Mouse (Mus musculus): Measurements from ENCODE around the gene Hrh2.

The Hrh2 gene

DNA sequence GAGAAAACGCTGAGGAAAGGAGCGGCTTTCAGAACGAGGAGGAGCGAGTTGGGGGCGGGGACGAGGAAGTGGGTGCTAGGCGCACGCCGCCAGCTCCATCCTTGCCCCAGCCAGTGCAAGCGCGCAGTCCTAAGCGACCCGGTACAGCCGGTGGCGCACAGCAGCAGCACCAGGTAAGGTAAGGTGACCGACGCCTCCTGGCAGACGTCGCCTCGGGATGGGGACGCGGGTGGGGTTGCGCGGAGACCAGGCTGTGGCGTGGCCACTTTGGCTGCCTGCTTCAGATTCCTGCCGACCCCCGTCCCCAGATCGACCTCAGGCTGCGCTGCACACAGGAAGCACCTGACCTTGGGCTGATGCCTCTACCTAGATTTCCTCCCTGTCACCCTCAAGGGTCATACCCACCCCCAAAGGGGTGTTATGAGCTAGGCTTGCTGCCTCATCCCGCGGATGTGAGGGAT, at the start of gene Hrh2:
TSS of gene Hrh2 (plus strand) at position 109 of the 461 bp plus-strand sequence.
- DNase-seq (ENCODE audit: low read depth, low spot score) = peak; percentile 68

GRCm38 (mm10) chr13:54143788-54144187, 48.1 kb upstream of the Hrh2 start:
- DNase-seq (ENCODE audit: low read depth, low spot score) = no peak

GRCm38 (mm10) chr13:54144624-54145023, 47.3 kb upstream of the Hrh2 start:
- no peak for DNase-seq (ENCODE audit: low read depth, low spot score)

DNA sequence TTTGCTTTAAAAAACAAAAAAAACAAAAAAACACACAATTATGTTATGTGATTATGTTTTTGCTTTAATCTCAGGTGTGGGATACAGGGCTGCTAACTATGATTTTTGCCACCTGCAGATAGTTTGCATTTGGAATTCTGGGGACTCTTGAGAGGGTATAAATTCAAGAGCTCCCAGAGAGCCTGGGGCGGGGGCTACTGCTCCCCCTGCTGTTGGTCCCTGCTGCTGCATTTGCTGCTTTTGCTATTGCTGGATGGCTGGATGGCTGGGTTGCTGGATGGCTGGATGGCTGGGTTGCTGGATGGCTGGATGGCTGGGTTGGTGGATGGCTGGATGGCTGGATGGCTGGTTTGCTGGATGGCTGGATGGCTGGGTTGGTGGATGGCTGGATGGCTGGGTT, 44.6 kb upstream of the Hrh2 start:
- no peak for DNase-seq (ENCODE audit: low read depth, low spot score)

DNA sequence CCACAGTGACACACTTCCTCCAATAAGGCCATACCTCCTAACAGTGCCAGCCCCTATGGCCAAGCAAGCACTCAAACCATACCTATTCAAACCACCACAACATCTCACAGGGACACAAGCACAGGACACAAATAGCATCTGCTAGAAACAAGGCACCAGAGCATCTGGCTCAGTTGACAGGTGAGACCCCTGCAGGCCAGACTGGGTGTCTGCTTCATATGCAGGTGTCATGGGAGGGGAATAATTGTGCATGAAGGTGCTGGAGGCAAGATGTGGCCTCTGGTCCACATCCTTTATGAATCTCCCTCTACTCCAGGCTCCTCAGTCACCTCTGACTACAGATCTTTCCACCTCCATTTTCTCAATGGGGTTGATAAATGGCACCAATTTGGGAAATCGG, 39.5 kb upstream of the Hrh2 start:
- no peak for DNase-seq (ENCODE audit: low read depth, low spot score)

- no peak for DNase-seq (ENCODE audit: low read depth, low spot score)
Observed at GRCm38 (mm10) chr13:54152911-54153310, 39.0 kb upstream of the Hrh2 start.

DNA sequence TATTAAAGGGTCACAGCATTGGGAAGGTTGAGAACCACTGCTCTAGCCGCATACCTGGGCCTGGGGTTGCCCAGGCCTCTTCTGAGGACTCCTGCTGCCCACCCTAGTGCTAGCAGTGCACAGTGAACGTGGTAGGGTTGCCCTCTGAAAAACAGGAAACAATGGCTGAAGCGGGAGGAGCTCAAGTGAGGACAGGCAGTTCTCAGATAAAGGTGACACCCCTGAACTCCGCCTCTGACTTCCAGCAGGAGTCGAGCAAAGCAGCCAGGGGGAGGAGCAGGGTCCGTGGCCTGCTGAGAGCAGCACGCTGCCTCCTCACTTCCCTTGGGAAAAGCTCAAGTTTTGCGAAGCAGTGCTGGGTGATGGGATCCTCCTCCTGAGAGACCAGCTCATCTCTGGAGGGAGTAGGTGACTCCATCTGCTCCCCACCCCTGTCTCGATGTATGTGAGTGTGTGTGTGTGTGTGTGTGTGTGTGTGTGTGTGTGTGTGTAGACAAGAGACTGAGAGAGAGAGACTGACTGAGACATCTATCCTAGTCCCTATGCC, 38.2 kb upstream of the Hrh2 start:
- DNase-seq (ENCODE audit: low read depth, low spot score) = no peak

- no peak for DNase-seq (ENCODE audit: low read depth, low spot score)
Observed at GRCm38 (mm10) chr13:54155822-54156221, 36.1 kb upstream of the Hrh2 start.

DNA sequence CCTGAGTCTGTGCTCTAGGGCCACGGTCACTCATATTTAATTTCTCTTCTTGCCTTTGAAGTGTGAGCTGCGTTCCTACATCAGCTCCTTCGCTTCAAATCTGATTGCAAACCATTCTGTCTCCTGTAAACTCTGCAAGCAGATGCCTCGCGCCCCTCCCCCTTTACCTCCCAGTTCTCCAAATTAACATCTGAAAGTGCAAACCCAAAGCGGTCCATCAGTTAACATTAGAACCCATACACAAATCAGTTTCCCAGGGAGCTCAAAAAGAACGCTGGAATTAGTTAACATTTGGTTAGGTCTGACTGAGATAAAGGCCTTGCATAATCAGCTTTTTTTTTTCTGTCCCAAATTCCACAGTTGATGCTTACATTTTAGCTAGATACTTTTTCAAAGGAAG, 32.7 kb upstream of the Hrh2 start:
- no peak for DNase-seq (ENCODE audit: low read depth, low spot score)

DNA sequence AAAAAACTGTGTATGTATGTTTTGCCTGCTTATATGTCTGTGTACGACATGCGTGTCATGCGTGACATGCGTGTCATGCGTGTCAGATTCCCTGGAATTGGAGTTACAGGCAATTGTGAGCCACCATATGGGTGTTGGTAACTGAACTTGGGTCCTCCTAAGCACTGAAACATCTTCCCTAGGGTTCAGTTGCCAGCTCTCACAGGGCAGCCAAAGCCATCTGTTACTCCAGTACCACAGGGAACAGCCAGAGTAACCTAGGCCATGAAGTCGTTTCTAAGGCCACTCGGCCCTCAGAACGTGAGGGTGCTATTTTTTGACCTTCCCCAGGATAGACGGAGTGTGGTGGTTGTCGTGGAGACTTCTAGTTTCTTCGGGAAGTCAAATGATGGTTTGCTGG, 32.2 kb upstream of the Hrh2 start:
- no peak for DNase-seq (ENCODE audit: low read depth, low spot score)

DNA sequence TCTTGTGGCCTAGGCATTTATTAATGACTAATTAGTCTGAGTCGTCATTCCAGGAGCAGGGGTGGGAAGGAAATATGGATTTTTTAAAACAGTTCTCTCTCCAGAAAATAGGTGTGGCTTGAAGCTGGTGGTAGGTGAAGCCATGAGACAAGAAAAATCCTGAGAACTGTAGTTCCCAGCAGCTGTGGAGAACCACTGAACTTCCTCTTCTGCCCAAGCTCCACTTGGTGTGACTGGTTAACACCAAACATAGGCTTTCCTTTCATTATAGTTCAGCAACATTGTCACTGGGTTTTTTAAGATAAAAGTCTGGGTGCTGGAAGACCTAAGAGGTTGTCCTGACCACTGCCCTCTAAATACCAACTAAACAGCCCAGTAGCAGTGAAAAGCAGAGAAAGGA, 31.4 kb upstream of the Hrh2 start:
- DNase-seq (ENCODE audit: low read depth, low spot score) = no peak

- DNase-seq (ENCODE audit: low read depth, low spot score) = no peak
Observed at GRCm38 (mm10) chr13:54161514-54161913, 30.4 kb upstream of the Hrh2 start.

DNA sequence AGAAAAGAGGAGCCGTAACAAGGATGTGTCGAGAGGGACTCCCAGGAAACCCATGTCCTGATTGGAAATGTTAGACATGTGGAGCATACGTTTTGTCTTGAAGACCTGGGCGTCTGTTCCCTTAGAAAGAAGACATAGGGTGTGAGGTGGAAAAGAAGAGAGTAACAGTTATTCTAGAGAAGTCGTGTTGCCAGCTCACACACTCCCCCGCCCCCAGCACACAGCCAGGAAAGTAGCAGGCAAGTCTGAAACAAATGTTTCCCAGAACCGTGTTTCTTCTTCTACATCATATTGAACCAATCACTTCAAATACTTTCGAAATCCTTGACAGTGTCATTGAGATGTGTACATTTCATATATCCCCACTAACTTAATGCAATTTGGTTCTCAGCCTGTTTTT, 28.6 kb upstream of the Hrh2 start:
- DNase-seq (ENCODE audit: low read depth, low spot score) = no peak

- DNase-seq (ENCODE audit: low read depth, low spot score) = no peak
Observed at GRCm38 (mm10) chr13:54164462-54164861, 27.5 kb upstream of the Hrh2 start.

- no peak for DNase-seq (ENCODE audit: low read depth, low spot score)
Observed at GRCm38 (mm10) chr13:54165066-54165465, 26.9 kb upstream of the Hrh2 start.

- DNase-seq (ENCODE audit: low read depth, low spot score) = no peak
Observed at GRCm38 (mm10) chr13:54165765-54166164, 26.2 kb upstream of the Hrh2 start.

DNA sequence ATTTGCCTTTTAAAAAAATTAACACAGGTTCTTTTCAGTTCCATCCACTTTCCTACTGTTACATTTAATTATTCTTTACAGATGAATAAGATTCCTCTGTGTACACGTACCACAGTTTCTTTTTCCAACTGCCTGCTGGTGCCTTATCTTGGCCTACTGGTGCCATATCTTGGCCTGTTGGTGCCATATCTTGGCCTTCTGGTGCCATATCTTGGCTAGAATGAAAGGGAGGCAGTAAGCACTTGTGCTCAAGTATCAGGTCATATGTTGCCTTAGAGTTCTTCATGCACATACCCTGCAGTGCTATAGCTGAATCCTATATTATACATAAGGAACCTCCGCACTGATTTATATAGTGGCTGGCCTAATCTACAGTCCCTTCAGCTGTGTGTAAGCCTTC, 24.9 kb upstream of the Hrh2 start:
- no peak for DNase-seq (ENCODE audit: low read depth, low spot score)

- no peak for DNase-seq (ENCODE audit: low read depth, low spot score)
Observed at GRCm38 (mm10) chr13:54168675-54169074, 23.3 kb upstream of the Hrh2 start.

DNA sequence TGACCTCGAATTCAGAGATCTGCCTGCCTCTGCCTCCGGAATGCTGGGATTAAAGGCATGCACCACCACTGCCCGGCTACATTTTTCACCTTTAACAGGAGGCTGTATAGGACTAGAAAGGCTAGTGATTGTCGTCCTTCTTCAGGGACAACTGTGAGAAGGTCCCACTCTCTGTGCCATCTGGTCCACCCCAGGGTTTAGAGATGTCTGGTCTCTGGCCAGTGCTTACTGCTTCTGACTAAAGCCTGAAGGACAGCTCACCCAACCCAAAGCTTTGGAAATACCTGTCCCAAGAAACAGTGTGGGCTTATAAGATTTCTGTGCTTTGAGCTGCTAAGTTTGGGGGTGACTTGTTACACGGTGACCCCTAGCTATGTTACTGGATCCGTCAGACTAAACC, 21.6 kb upstream of the Hrh2 start:
- no peak for DNase-seq (ENCODE audit: low read depth, low spot score)

DNA sequence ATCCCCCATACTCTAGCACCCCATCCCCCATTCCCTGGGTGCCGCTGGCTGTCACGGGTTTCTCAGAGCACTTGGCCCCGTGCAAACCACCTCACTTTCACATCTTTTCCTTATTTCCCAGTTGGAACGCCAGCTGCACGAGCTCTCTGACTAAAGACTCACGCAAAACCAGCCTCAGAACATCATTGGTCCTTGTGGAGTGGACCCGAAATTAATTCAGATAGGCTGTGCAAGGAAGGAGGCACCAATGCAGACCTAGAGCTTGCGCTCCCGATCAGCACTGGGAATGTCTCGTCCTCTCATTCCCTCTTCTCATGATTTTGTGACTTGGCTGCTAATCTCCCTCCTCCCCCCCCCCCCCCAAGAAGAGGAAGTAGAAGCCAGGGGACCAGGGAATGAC, 20.6 kb upstream of the Hrh2 start:
- DNase-seq (ENCODE audit: low read depth, low spot score) = no peak

- DNase-seq (ENCODE audit: low read depth, low spot score) = no peak
Observed at GRCm38 (mm10) chr13:54171761-54172160, 20.2 kb upstream of the Hrh2 start.

DNA sequence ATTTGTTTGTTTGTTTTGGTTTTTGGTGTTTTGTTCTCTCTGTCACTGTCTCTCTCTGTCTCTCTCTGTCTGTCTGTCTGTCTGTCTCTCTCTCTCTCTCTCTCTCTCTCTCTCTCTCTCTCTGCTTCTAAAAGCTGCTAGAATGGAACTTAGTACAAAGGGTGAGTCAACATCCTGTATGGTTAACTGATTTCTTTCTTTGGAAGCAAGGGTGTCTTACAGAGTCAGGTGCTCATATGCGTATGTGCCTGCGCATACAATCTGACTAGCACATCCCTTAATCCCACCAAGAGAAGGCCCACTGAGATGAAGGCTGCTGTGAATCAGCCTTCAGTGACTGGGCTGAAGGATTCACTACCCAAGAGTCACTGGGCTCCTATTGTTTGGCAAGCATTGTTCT, 18.0 kb upstream of the Hrh2 start:
- peak; percentile 50 for DNase-seq (ENCODE audit: low read depth, low spot score)

DNA sequence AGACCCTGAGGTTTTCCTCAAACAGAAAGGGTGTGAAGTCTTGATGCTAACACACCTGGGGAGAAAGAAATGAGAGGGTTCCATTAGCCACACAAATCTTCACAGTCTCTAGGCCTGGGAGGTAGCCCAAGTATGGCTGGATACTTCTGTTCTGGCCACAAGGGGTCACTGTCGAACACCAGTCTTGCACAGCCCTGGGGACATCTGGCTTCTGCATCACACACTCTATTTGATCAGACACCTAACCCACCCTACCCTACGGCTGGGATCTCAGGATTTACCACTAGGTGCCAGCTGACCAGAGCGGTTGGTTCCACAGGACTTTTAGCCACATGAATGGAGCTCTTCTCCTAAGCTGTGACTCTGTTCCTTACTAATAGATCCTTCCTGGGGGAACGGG, 17.2 kb upstream of the Hrh2 start:
- peak; percentile 48 for DNase-seq (ENCODE audit: low read depth, low spot score)

- DNase-seq (ENCODE audit: low read depth, low spot score) = no peak
Observed at GRCm38 (mm10) chr13:54175426-54175825, 16.5 kb upstream of the Hrh2 start.

Data from CD4-positive helper T cell, adult 2 months (primary cell).